Mouse (Mus musculus): Measurements from ENCODE around the gene Setd7.

DNA sequence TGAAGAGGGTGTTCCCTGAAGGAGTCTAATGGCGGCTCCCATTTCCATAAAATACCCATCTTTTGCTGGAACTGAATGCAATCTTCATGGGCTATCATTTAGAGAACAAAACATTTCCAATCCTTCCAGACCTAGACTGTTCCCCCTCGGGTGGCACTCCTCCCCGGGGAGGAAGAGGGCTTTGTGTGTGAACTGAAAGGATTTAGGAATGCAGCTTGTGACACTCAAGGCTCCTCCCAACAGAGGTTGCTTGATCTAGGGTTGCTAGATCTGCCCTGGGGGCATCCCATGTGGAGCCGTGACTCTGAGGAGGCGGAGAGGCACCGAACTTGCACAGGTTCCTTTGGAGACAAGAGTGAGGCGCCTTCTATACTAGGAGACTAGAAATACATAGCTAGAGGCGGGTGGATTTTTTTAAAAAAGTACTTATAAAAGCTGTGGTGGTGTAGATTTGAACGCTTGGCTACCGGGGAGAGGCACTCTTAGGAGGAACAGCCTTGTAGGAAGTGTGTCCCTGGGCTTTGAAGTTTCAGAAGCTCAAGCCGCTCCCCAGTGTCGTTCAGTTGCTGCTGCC, 38.5 kb upstream of the Setd7 start:
- TF ChIP-seq CTCF (IDR thresholded peaks at IDR 0.05; ENCODE audit: control insufficient read depth, insufficient read depth, insufficient read length): no peak
- TF ChIP-seq MAX (IDR thresholded peaks at IDR 0.05): no peak
- TF ChIP-seq USF1 (IDR thresholded peaks at IDR 0.05; ENCODE audit: low read depth): no peak
- TF ChIP-seq MYOG (IDR thresholded peaks at IDR 0.05; ENCODE audit: control insufficient read depth, extremely low read depth, insufficient read length): no peak
